Mouse (Mus musculus) ES-E14 (cell line): ENCODE measurements at regions not wholly inside any gene's neighbourhood (a gene's known extent, or its start where the extent isn't known, plus 50 kb on each side); places are given as distances from the start of the nearest gene placed in this dataset.

Source experiments
- CHD2 ChIP-seq: IDR thresholded peaks from 2 replicates; pipeline ENCODE4 v1.6.1; 2014; ENCODE audit warnings: mild to moderate bottlenecking, low read depth, low read length, inconsistent platforms
- HCFC1 ChIP-seq: IDR thresholded peaks from 2 replicates; pipeline ENCODE4 v1.6.1; 2012; ENCODE audit warnings: low read length, inconsistent platforms, borderline replicate concordance; ENCODE audit not compliant: insufficient read depth
- MAFK ChIP-seq: IDR thresholded peaks from 2 replicates; pipeline ENCODE4 v1.6.1; 2014; ENCODE audit warnings: mild to moderate bottlenecking, low read depth, low read length, inconsistent platforms; ENCODE audit not compliant: insufficient read depth
- ZC3H11A ChIP-seq: IDR thresholded peaks from 2 replicates; pipeline ENCODE4 v1.6.1; 2012; ENCODE audit warnings: low read depth, mild to moderate bottlenecking, inconsistent platforms, low read length, borderline replicate concordance
- ZNF384 ChIP-seq: IDR thresholded peaks from 2 replicates; pipeline ENCODE4 v1.6.1; 2012; ENCODE audit warnings: low read depth, low read length, inconsistent platforms

DNA sequence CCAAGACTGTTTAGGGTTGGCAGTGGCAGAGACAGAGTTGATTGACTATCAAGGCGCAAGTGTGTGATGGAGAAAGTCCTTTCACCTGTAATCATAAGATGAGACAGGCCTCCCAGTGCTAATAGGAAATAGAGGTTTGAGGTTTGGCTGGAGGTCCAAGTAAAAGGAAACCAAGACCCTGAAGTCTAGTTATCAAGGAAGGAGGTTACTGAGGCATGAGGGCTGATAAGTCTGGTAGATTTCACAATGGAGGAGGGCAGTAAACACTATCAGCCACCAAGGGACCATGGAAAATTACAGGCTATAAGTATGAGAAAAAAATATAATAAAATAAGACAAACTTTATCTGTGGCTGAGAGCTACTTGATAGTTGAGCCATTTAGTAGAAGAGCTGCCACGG lies 52.1 kb upstream of the Cadm1 start:
- TF ChIP-seq CHD2 (no peak), ZNF384 (no peak), ZC3H11A (no peak), HCFC1 (no peak), MAFK (no peak)
